ENCODE assay signal across 9 mouse cellular contexts in genomic region chr1:43310711-43311695, GRCm38 (mm10).
A peak's percentile ranks its signal among the peaks of the same experiment; 100 is the strongest.
DNase-seq lines count a peak whose midpoint lies in the region; ATAC-seq lines count a peak whose summit lies in the region.
"Had no signal": no experiment of that assay in that cellular context is flagged by ENCODE, and none has a peak within 500 bp of the region (broad histone marks: within the 10 kb centered on the region; RNA-seq: fewer than 3 reads in every experiment).

No protein-coding gene starts in this region.

- H3K4me1 ChIP-seq in heart, embryonic 14.5 days (ENCODE audit: control insufficient read depth in 2 of 2, insufficient read depth in 2 of 2, low read length in 2 of 2), result peaks cover 0 to 6% of the 10 kb centered on the region in 2 experiments; a peak in 1 of 4 replicates

- H3K4me2 ChIP-seq in heart, embryonic 14.5 days (ENCODE audit: low read length), result no peak overlapping the region

- no peaks in the 10 kb centered on the region for H3K9me3 ChIP-seq in heart, embryonic 14.5 days (ENCODE audit: control insufficient read depth, low read length)
- H3K9me3 ChIP-seq: megakaryocyte, embryonic 14.5 days had no signal

- DNase-seq in embryo, embryonic 10 days (ENCODE audit: low spot score), result peak; percentile 39
- DNase-seq in embryo, embryonic 9.5 days (ENCODE audit: extremely low spot score), result no peak
- peak; percentile 7 for DNase-seq in CD4-positive helper T cell, adult 2 months (ENCODE audit: low read depth, low spot score)
- DNase-seq in kidney, postnatal 4 days, result peak; percentile 29 to 64
- DNase-seq in thymus, postnatal 10 days (ENCODE audit: low spot score in 2 of 2), result peak; percentile 16 to 33
- no peak for DNase-seq in yolk sac, embryonic 10.5 days (ENCODE audit: low spot score)
- DNase-seq in layer of hippocampus, adult 8-10 months (ENCODE audit: low spot score in 2 of 2), result no peak

- 63% methylated on average over 16 of the region's 16 CpGs for WGBS in heart, embryonic 14.5 days

- no peaks in the 10 kb centered on the region for H3K36me3 ChIP-seq in heart, embryonic 14.5 days (ENCODE audit: control insufficient read depth, insufficient read depth, low read length)

- H3K4me3 ChIP-seq in heart, embryonic 14.5 days (ENCODE audit: control insufficient read depth in 1 of 2, insufficient read depth in 1 of 2, low read depth in 1 of 2, low read length in 2 of 2), result no peak overlapping the region
- H3K4me3 ChIP-seq: megakaryocyte, embryonic 14.5 days had no signal

- no peak for ATAC-seq in heart, embryonic 14.5 days (ENCODE audit: insufficient number of reproducible peaks, insufficient read depth, low FRiP score, low read depth)

- peak overlapping the region; percentile 0 to 50; a peak in 1 of 4 replicates for H3K27ac ChIP-seq in heart, embryonic 14.5 days (replicated peaks in 1 of 2; ENCODE audit: control insufficient read depth in 1 of 2, insufficient read depth in 1 of 2, low read depth in 2 of 2, low read length in 2 of 2)

- H3K9ac ChIP-seq in heart, embryonic 14.5 days (ENCODE audit: low read length), result no peak overlapping the region

- H3K27me3 ChIP-seq in heart, embryonic 14.5 days (ENCODE audit: control insufficient read depth, insufficient read depth, low read length), result no peaks in the 10 kb centered on the region
- H3K27me3 ChIP-seq: megakaryocyte, embryonic 14.5 days had no signal

Comparison
In these comparisons a context has a peak if more than half of its experiments do, and no peak if none do; other contexts are left out.
1. DNase-seq: peak in embryo, embryonic 10 days (single experiment), CD4-positive helper T cell, adult 2 months (single experiment), kidney, postnatal 4 days (2 of 2) and thymus, postnatal 10 days (2 of 2); none in embryo, embryonic 9.5 days (single experiment), yolk sac, embryonic 10.5 days (single experiment) and layer of hippocampus, adult 8-10 months (0 of 2).